Mouse (Mus musculus) thymus, adult 2 months (tissue): Measurements from ENCODE around the gene Treml2. TPM values are rescaled to one million over a fixed set of nuclear protein-coding genes. Genes with fewer than 3 reads are reported as not detected.
"Not testable (repeated sequence)": the region's sequence is repeated elsewhere in the genome, so short reads cannot be mapped to it uniquely, and the experiment has no call there.

Experiments
- DNase-seq: peaks from one replicate; pipeline ENCODE4 v3.0.0; 2021
- H3K27ac ChIP-seq: fragments of 200-500 bp; 2 replicates; pipeline ENCODE4 v1.5.1; 2012; ENCODE audit warnings: low read length, control low read depth; ENCODE audit not compliant: control insufficient read depth, insufficient read depth
- H3K27me3 ChIP-seq: fragments of 200-500 bp; 2 replicates; pipeline ENCODE4 v1.6.1; 2012; ENCODE audit warnings: mild to moderate bottlenecking, low read length, moderate library complexity, mixed read lengths; ENCODE audit not compliant: control insufficient read depth, insufficient read depth
- H3K36me3 ChIP-seq: fragments of 200-500 bp; 2 replicates; pipeline ENCODE4 v1.6.1; 2012; ENCODE audit warnings: mild to moderate bottlenecking, low read length, moderate library complexity; ENCODE audit not compliant: control insufficient read depth, insufficient read depth
- H3K4me1 ChIP-seq: fragments of 200-500 bp; replicated peaks from 2 replicates; pipeline ENCODE4 v1.6.1; 2012; ENCODE audit warnings: low read length; ENCODE audit not compliant: control insufficient read depth, insufficient read depth
- H3K4me3 ChIP-seq: fragments of 200-500 bp; 2 replicates; pipeline ENCODE4 v1.5.1; 2012; ENCODE audit warnings: mild to moderate bottlenecking, low read length, control low read depth, moderate library complexity; ENCODE audit not compliant: control insufficient read depth, insufficient read depth
- CTCF ChIP-seq: fragments of 200-500 bp; IDR thresholded peaks from 2 replicates; pipeline ENCODE4 v1.5.1; 2012; ENCODE audit warnings: mild to moderate bottlenecking, control low read depth, low read length, moderate library complexity, borderline replicate concordance; ENCODE audit not compliant: control insufficient read depth, poor library complexity, insufficient read depth; ENCODE audit errors: extremely low read depth
- POLR2A ChIP-seq: fragments of 200-500 bp; IDR thresholded peaks from 2 replicates; pipeline ENCODE4 v1.6.1; 2012; ENCODE audit warnings: mild to moderate bottlenecking, low read length, control low read depth, moderate library complexity; ENCODE audit not compliant: control insufficient read depth, poor library complexity, insufficient read depth; ENCODE audit errors: extremely low read depth
- WGBS: fragments of 180-500 bp; shearing (Covaris S2); methylation state at CpG from one replicate; pipeline ENCODE4 v1.1.7; 2018; 5-methylcytosine and 5-hydroxymethylcytosine counted together
- polyA plus RNA-seq: library from polyadenylated mRNA; depleted of rRNA; stranded (reverse); fragments of >200 nt; gene quantifications from 2 replicates; pipeline ENCODE4 v1.2.3, GENCODE M21; 2012

Treml2 gene
- polyA plus RNA-seq, 1 experiment: 54.8 TPM

DNA sequence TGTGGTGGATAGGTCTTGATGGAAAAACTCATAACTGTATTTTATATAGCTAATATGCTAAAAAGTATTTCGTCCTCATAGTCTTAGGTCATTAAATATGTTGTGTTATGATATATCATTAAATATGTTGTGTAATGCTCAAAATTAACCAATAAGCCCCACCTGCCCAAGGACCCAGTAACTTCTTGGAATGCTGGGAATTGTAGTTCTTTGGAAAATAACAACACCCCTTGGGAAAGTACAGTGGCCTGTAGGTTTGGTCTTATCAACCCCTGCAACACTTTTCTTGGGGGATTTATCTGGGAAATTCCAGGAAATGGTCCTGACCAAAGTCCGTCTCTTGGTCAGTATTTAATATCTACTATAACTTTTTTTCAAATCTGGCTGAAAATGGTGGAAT, 43.8 kb downstream of the Treml2 start:
- H3K27ac ChIP-seq: no peak overlapping the region
- no peaks in the 10 kb centered on the region; the same call in 1 of the 2 replicates for H3K4me1 ChIP-seq
- no peaks in the 10 kb centered on the region for H3K27me3 ChIP-seq
- H3K4me3 ChIP-seq: no peak overlapping the region
- H3K36me3 ChIP-seq: no peaks in the 10 kb centered on the region
- WGBS: 99% methylated on average over 2 of the region's 2 CpGs
- no peak for DNase-seq
- no peak for TF ChIP-seq POLR2A

DNA sequence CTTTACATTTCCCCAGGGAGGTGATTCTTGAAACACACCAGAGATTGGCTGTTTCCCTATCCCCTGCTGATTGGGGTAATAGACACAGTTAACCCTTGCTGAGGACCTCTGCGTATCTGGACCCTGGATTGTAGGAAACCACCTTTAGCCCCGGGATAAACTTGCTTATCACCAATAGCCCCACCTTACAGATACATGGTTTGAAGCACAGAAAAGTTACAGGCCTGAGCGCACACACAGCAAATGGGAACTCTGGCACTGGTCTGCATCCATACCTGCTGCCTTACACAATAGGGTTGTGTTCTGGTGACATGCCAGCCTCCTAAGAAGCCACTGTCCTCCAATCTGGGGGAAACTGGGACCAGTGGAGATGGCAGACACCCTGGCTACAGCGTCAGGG, 46.5 kb downstream of the Treml2 start:
- 96% methylated on average over 4 of the region's 4 CpGs for WGBS

DNA sequence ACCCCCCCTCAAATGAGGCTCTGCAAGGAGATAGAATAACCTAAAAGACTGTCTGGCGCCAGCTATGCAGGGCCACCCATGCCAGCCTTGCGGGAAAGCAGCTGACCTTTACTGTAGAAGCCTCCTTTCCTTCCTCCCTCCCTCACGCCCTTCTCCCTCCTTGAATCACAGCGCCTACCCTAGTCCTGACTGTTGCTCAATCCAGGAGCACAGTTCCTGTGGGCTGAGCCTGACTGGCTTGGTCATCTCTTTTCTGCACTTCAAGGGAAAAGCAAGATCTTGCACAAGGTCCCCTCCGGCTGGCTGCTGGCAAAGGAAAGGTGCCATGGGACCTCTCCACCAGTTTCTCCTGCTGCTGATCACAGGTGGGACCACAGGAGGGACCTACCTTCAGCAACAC, 46.9 kb downstream of the Treml2 start, which contains the start of gene Trem2:
Gene Trem2, plus strand, starts transcription at position 171 of the 400 bp plus-strand sequence.
- no peak within 1 kb of the TSS for H3K4me3 ChIP-seq
- DNase-seq: no peak
- no peak within 1 kb of the TSS for H3K27ac ChIP-seq
- H3K27me3 ChIP-seq: no peaks in the 10 kb centered on the region
- no peak for TF ChIP-seq POLR2A
- no peaks in the 10 kb centered on the region; the same call in 1 of the 2 replicates for H3K4me1 ChIP-seq
- no peaks in the 10 kb centered on the region for H3K36me3 ChIP-seq
- WGBS: 88% methylated on average over 5 of the region's 5 CpGs

More for the DNA sequence above, 46.5 kb downstream of the Treml2 start:
- H3K4me3 ChIP-seq: no peak overlapping the region
- DNase-seq: no peak
- no peaks in the 10 kb centered on the region; the same call in 1 of the 2 replicates for H3K4me1 ChIP-seq
- H3K27ac ChIP-seq: no peak overlapping the region
- no peaks in the 10 kb centered on the region for H3K27me3 ChIP-seq
- H3K36me3 ChIP-seq: no peaks in the 10 kb centered on the region
- no peak for TF ChIP-seq POLR2A
- no peak for TF ChIP-seq CTCF

DNA sequence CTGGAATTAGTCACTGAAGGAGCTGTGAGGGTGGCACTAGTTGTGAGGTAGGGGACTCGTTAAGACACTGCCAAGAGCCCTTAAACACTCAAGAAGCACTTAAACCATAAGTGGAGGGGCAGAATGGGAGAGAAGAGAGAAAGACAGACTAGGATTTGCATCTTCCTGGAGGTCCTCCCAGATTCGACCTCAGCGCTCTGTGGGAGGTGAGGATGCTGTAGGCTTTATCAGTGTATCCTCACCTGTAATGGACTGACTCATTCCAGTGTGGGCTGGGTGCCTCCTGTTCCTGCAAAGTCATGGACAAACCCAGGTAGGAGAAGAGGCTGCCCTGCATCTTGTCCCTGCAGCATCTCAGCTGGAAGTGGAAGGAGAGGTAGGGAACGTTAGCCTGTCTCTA, 47.5 kb downstream of the Treml2 start:
- no peaks in the 10 kb centered on the region for H3K27me3 ChIP-seq
- no peak overlapping the region for H3K4me3 ChIP-seq
- WGBS: 79% methylated on average over 4 of the region's 4 CpGs
- H3K27ac ChIP-seq: no peak overlapping the region
- TF ChIP-seq POLR2A (no peak), CTCF (no peak)
- no peak for DNase-seq
- no peaks in the 10 kb centered on the region; the same call in 1 of the 2 replicates for H3K4me1 ChIP-seq
- H3K36me3 ChIP-seq: no peaks in the 10 kb centered on the region

DNA sequence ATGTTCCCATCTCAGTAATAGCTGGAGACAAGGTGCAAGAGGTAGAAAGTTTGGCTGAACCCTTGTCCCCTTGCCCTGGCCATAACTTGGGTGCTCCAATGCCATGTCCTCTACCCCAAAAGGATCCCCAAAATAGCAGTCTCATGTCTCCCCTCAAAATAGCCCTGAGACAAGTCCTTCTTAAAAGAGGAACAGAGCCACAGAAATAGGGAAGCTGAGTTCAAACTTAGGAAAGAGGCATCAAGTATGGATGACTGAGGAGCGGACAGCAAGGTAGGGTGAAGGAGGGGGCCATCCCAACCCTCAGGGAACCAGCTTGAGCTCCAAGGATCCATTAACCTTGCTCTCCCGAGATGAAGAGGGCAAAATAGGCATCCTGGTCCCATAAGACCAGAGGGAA, 48.0 kb downstream of the Treml2 start:
- WGBS: 66% methylated on average over 2 of the region's 2 CpGs

DNA sequence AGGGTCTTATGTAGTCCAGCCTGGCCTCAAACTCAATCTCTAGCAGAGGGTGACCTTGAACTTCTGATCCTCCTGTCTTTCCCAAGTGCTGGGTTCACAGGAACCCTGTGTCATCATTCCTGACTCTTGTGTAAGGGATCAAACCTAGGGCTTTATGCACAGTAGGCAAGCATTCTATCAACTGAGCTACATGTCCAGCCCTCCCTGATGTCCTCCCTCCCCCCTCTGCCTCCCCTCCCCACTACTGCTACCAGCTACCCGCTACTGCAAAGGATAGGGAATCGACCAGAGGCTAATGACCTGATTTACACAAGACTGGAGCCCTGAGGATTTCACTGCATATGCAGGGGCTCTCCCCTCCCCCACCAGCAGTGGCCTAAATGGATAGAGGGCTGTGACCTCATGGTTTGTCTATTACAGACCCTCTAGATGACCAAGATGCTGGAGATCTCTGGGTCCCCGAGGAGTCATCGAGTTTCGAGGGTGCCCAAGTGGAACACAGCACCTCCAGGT, 51.4 kb downstream of the Treml2 start:
- no peaks in the 10 kb centered on the region for H3K27me3 ChIP-seq
- no peak for DNase-seq
- H3K27ac ChIP-seq: no peak overlapping the region
- no peak for TF ChIP-seq POLR2A
- no peak overlapping the region for H3K4me3 ChIP-seq
- no peaks in the 10 kb centered on the region; the same call in 1 of the 2 replicates for H3K4me1 ChIP-seq
- WGBS: 95% methylated on average over 5 of the region's 5 CpGs
- no peaks in the 10 kb centered on the region for H3K36me3 ChIP-seq

More for the DNA sequence above, 48.0 kb downstream of the Treml2 start:
- Histone ChIP-seq H3K36me3 (no peaks in the 10 kb centered on the region), H3K27me3 (no peaks in the 10 kb centered on the region), H3K4me1 (no peaks in the 10 kb centered on the region; the same call in 1 of the 2 replicates), H3K27ac (no peak overlapping the region), H3K4me3 (no peak overlapping the region)
- TF ChIP-seq CTCF (no peak), POLR2A (no peak)
- no peak for DNase-seq

DNA sequence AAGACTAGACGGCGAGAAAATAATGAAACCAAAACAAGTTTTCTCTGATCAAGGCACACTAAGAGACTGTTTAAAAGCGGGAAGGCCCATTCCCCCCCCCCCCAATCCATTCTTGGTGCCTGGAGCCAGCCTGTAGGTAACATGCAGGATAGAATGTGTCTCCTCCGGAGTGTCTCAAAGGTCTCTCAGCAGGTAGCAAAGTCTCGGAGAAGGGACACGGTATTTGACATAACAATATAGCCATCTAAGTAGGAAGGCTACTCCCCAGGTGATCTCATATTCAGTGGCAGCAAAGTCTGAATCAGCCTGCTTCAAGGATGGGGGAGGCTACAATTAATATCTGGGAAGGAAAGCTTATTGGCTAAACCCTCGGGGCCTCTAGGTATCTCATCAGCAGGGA, 53.7 kb downstream of the Treml2 start:
- H3K36me3 ChIP-seq, H3K4me1 ChIP-seq, DNase-seq, H3K4me3 ChIP-seq, H3K27me3 ChIP-seq, H3K27ac ChIP-seq: not testable (repeated sequence)
- 94% methylated on average over 7 of the region's 7 CpGs for WGBS
